Mouse (Mus musculus) midbrain, embryonic 15.5 days (tissue): Measurements from ENCODE around the gene Mbtd1. TPM values are rescaled to one million over a fixed set of nuclear protein-coding genes. Genes with fewer than 3 reads are reported as not detected.

Experiments used
- ATAC-seq: fragments of 200-750 bp; cut with Nextera tagmentation; replicated peaks from 2 replicates; pipeline ENCODE4 v1.8.0; 2017; ENCODE audit warnings: moderate TSS enrichment
- H3K27ac ChIP-seq: fragments of 300-500 bp; sonication (generic); 2 replicates; pipeline ENCODE4 v1.5.1; 2015; ENCODE audit warnings: mild to moderate bottlenecking, inconsistent platforms
- H3K27me3 ChIP-seq: fragments of 300-500 bp; sonication (generic); replicated peaks from 2 replicates; pipeline ENCODE4 v1.6.1; 2015; ENCODE audit warnings: inconsistent platforms
- H3K36me3 ChIP-seq: fragments of 300-500 bp; sonication (generic); replicated peaks from 2 replicates; pipeline ENCODE4 v1.6.1; 2015; ENCODE audit warnings: inconsistent platforms
- H3K4me1 ChIP-seq: fragments of 300-500 bp; sonication (generic); 2 replicates; pipeline ENCODE4 v1.6.1; 2015; ENCODE audit warnings: inconsistent platforms
- H3K4me2 ChIP-seq: fragments of 300-500 bp; sonication (generic); 2 replicates; pipeline ENCODE4 v1.6.1; 2015; ENCODE audit warnings: inconsistent platforms, mild to moderate bottlenecking, moderate library complexity
- H3K4me3 ChIP-seq: fragments of 300-500 bp; sonication (generic); 2 replicates; pipeline ENCODE4 v1.5.1; 2015; ENCODE audit warnings: mild to moderate bottlenecking, inconsistent platforms
- H3K9ac ChIP-seq: fragments of 300-500 bp; sonication (generic); 2 replicates; pipeline ENCODE4 v1.6.1; 2015; ENCODE audit warnings: mild to moderate bottlenecking, inconsistent platforms
- H3K9me3 ChIP-seq: fragments of 300-500 bp; sonication (generic); 2 replicates; pipeline ENCODE4 v1.6.1; 2016; ENCODE audit warnings: inconsistent platforms
- WGBS: fragments of 180-500 bp; shearing (Covaris S2); methylation state at CpG from one replicate; pipeline ENCODE4 v1.1.7; 2015; ENCODE audit warnings: mixed read lengths; 5-methylcytosine and 5-hydroxymethylcytosine counted together
- polyA plus RNA-seq: library from polyadenylated mRNA; unstranded; fragments of >200 nt; fragmentation: Nextera tagmentation; extraction: Ambion mirVana; gene quantifications from 2 replicates; pipeline ENCODE4 v1.2.1, GENCODE M21; 2015

Gene Mbtd1
- polyA plus RNA-seq, 1 experiment from 2014 or later: 28.3 TPM

GRCm38 (mm10) chr11:93969171-93969570 is 83.5 kb downstream of the Mbtd1 start:
- Histone ChIP-seq H3K4me1 (peaks cover 21% of the 10 kb centered on the region), H3K27me3 (no peaks in the 10 kb centered on the region), H3K36me3 (peaks cover 11% of the 10 kb centered on the region), H3K27ac (0 out of 2 replicates have a peak overlapping the region, but pooled peaks have one; percentile 71), H3K9me3 (no peaks in the 10 kb centered on the region), H3K4me3 (no peak overlapping the region), H3K4me2 (no peak overlapping the region), H3K9ac (0 out of 2 replicates have a peak overlapping the region, but pooled peaks have one; percentile 5)
- no peak for ATAC-seq
- WGBS: 93% methylated on average over 6 of the region's 6 CpGs

- H3K4me1 ChIP-seq: peaks cover 20% of the 10 kb centered on the region
- H3K4me2 ChIP-seq: no peak overlapping the region
- ATAC-seq: no peak
- H3K27me3 ChIP-seq: no peaks in the 10 kb centered on the region
- H3K36me3 ChIP-seq: peaks cover 5% of the 10 kb centered on the region
- no peak overlapping the region for H3K4me3 ChIP-seq
- no peaks in the 10 kb centered on the region for H3K9me3 ChIP-seq
- H3K9ac ChIP-seq: no peak overlapping the region
- WGBS: 58% methylated on average over 1 of the region's 1 CpGs
- H3K27ac ChIP-seq: no peak overlapping the region
These were observed 84.1 kb downstream of the Mbtd1 start for GRCm38 (mm10) chr11:93969799-93970198.

GRCm38 (mm10) chr11:93972951-93973350 is 87.3 kb downstream of the Mbtd1 start:
- H3K4me3 ChIP-seq: no peak overlapping the region
- ATAC-seq: no peak
- peaks cover 10% of the 10 kb centered on the region for H3K4me1 ChIP-seq
- no peak overlapping the region for H3K27ac ChIP-seq
- H3K9me3 ChIP-seq: no peaks in the 10 kb centered on the region
- no peaks in the 10 kb centered on the region for H3K36me3 ChIP-seq
- WGBS: 90% methylated on average over 5 of the region's 5 CpGs
- H3K27me3 ChIP-seq: no peaks in the 10 kb centered on the region
- H3K4me2 ChIP-seq: no peak overlapping the region
- no peak overlapping the region for H3K9ac ChIP-seq

- 68% methylated on average over 6 of the region's 6 CpGs for WGBS
- H3K27ac ChIP-seq: no peak overlapping the region
These were observed 93.9 kb downstream of the Mbtd1 start for GRCm38 (mm10) chr11:93979502-93980049.

GRCm38 (mm10) chr11:93984619-93985018 is 99.0 kb downstream of the Mbtd1 start:
- H3K27ac ChIP-seq: no peak overlapping the region
- ATAC-seq: no peak
- no peaks in the 10 kb centered on the region for H3K9me3 ChIP-seq
- no peaks in the 10 kb centered on the region for H3K4me1 ChIP-seq
- H3K9ac ChIP-seq: no peak overlapping the region
- H3K27me3 ChIP-seq: no peaks in the 10 kb centered on the region
- no peak overlapping the region for H3K4me3 ChIP-seq
- H3K36me3 ChIP-seq: no peaks in the 10 kb centered on the region
- 93% methylated on average over 3 of the region's 3 CpGs for WGBS
- H3K4me2 ChIP-seq: no peak overlapping the region

More at GRCm38 (mm10) chr11:93979502-93980049, 93.9 kb downstream of the Mbtd1 start:
- H3K4me1 ChIP-seq: no peaks in the 10 kb centered on the region
- no peak for ATAC-seq
- no peaks in the 10 kb centered on the region for H3K9me3 ChIP-seq
- H3K4me2 ChIP-seq: no peak overlapping the region
- no peak overlapping the region for H3K9ac ChIP-seq
- H3K36me3 ChIP-seq: no peaks in the 10 kb centered on the region
- H3K4me3 ChIP-seq: no peak overlapping the region
- no peaks in the 10 kb centered on the region for H3K27me3 ChIP-seq

GRCm38 (mm10) chr11:93985265-93985664 is 99.6 kb downstream of the Mbtd1 start:
- H3K4me1 ChIP-seq: no peaks in the 10 kb centered on the region
- H3K4me2 ChIP-seq: no peak overlapping the region
- H3K9me3 ChIP-seq: no peaks in the 10 kb centered on the region
- H3K27ac ChIP-seq: no peak overlapping the region
- H3K9ac ChIP-seq: no peak overlapping the region
- ATAC-seq: no peak
- WGBS: 84% methylated on average over 5 of the region's 5 CpGs
- H3K27me3 ChIP-seq: no peaks in the 10 kb centered on the region
- no peak overlapping the region for H3K4me3 ChIP-seq
- H3K36me3 ChIP-seq: no peaks in the 10 kb centered on the region

- Histone ChIP-seq H3K36me3 (no peaks in the 10 kb centered on the region), H3K27me3 (no peaks in the 10 kb centered on the region), H3K4me2 (no peak overlapping the region), H3K4me3 (no peak overlapping the region), H3K4me1 (no peaks in the 10 kb centered on the region), H3K9me3 (no peaks in the 10 kb centered on the region), H3K9ac (no peak overlapping the region), H3K27ac (no peak overlapping the region)
- ATAC-seq: no peak
These were observed 100.6 kb downstream of the Mbtd1 start for GRCm38 (mm10) chr11:93986298-93986697.

GRCm38 (mm10) chr11:93987026-93987425 is 101.4 kb downstream of the Mbtd1 start:
- 79% methylated on average over 4 of the region's 4 CpGs for WGBS
- no peak overlapping the region for H3K9ac ChIP-seq
- ATAC-seq: no peak
- H3K36me3 ChIP-seq: no peaks in the 10 kb centered on the region
- H3K4me2 ChIP-seq: no peak overlapping the region
- no peaks in the 10 kb centered on the region for H3K9me3 ChIP-seq
- H3K4me1 ChIP-seq: no peaks in the 10 kb centered on the region
- no peak overlapping the region for H3K27ac ChIP-seq
- no peaks in the 10 kb centered on the region for H3K27me3 ChIP-seq
- H3K4me3 ChIP-seq: no peak overlapping the region

GRCm38 (mm10) chr11:93987625-93988327 is 102.1 kb downstream of the Mbtd1 start:
- no peak for ATAC-seq
- Histone ChIP-seq H3K9me3 (no peaks in the 10 kb centered on the region), H3K9ac (no peak overlapping the region), H3K27ac (no peak overlapping the region), H3K4me3 (no peak overlapping the region), H3K36me3 (no peaks in the 10 kb centered on the region), H3K4me1 (no peaks in the 10 kb centered on the region), H3K4me2 (no peak overlapping the region), H3K27me3 (no peaks in the 10 kb centered on the region)
- 71% methylated on average over 8 of the region's 8 CpGs for WGBS

GRCm38 (mm10) chr11:93988328-93989062 is 102.8 kb downstream of the Mbtd1 start:
- 76% methylated on average over 12 of the region's 12 CpGs for WGBS
- Histone ChIP-seq H3K9me3 (no peaks in the 10 kb centered on the region), H3K4me2 (no peak overlapping the region), H3K9ac (no peak overlapping the region), H3K36me3 (no peaks in the 10 kb centered on the region), H3K27ac (no peak overlapping the region), H3K27me3 (no peaks in the 10 kb centered on the region), H3K4me1 (no peaks in the 10 kb centered on the region), H3K4me3 (no peak overlapping the region)
- ATAC-seq: no peak

GRCm38 (mm10) chr11:93994531-93994930 is 108.9 kb downstream of the Mbtd1 start:
- WGBS: 65% methylated on average over 5 of the region's 5 CpGs
- no peaks in the 10 kb centered on the region for H3K36me3 ChIP-seq
- ATAC-seq: no peak
- H3K27me3 ChIP-seq: no peaks in the 10 kb centered on the region
- H3K4me1 ChIP-seq: peaks cover 33% of the 10 kb centered on the region
- H3K9me3 ChIP-seq: no peaks in the 10 kb centered on the region
- no peak overlapping the region for H3K4me3 ChIP-seq
- H3K27ac ChIP-seq: peak overlapping the region; percentile 96; the same call in 1 of the 2 replicates
- H3K4me2 ChIP-seq: peak overlapping the region; percentile 88; the same call in 1 of the 2 replicates
- H3K9ac ChIP-seq: peak overlapping the region; percentile 70

- peak overlapping the region; percentile 98 for H3K4me3 ChIP-seq
These were observed 109.6 kb downstream of the Mbtd1 start for GRCm38 (mm10) chr11:93995111-93995719.

More at GRCm38 (mm10) chr11:93995111-93995719, 109.6 kb downstream of the Mbtd1 start:
- peak overlapping the region; percentile 88 for H3K4me2 ChIP-seq
- peaks cover 36% of the 10 kb centered on the region for H3K4me1 ChIP-seq
- 9% methylated on average over 15 of the region's 15 CpGs for WGBS
- H3K36me3 ChIP-seq: no peaks in the 10 kb centered on the region
- H3K27me3 ChIP-seq: no peaks in the 10 kb centered on the region
- H3K27ac ChIP-seq: peak overlapping the region; percentile 96
- no peaks in the 10 kb centered on the region for H3K9me3 ChIP-seq
- ATAC-seq: peak; percentile 53
- peak overlapping the region; percentile 70 for H3K9ac ChIP-seq
